9 mouse cellular contexts compared by ENCODE assay signal in genomic region chr13:29857436-29857835, GRCm38 (mm10). TPM values are rescaled to one million over a fixed set of nuclear protein-coding genes. Genes with fewer than 3 reads are reported as not detected.
DNase-seq lines count a peak whose midpoint lies in the region; ATAC-seq and TF ChIP-seq lines count a peak whose summit lies in the region.
"Had no signal": no experiment of that assay in that cellular context is flagged by ENCODE, and none has a peak within 500 bp of the region (broad histone marks: within the 10 kb centered on the region; RNA-seq: fewer than 3 reads in every experiment).

No protein-coding gene starts in this region.

- no peak for TF ChIP-seq POLR2A in cerebellum, adult 2 months (IDR thresholded peaks at IDR 0.05; ENCODE audit: borderline replicate concordance, insufficient read depth, low read length)

- no peaks in the 10 kb centered on the region for H3K36me3 ChIP-seq in heart, embryonic 11.5 days (ENCODE audit: control insufficient read depth, insufficient read depth, low read length)

- H3K27ac ChIP-seq in cerebellum, adult 2 months (ENCODE audit: insufficient read depth, low read length): no peak overlapping the region
- H3K27ac ChIP-seq in heart, embryonic 11.5 days (ENCODE audit: low read depth, low read length): no peak overlapping the region
- H3K27ac ChIP-seq: limb, embryonic 12.5 days had no signal

- no peak overlapping the region for H3K4me3 ChIP-seq in cerebellum, adult 2 months (replicated peaks; ENCODE audit: insufficient read depth, low read depth, low read length)
- H3K4me3 ChIP-seq in heart, embryonic 11.5 days (ENCODE audit: low read depth, low read length): no peak overlapping the region
- H3K4me3 ChIP-seq: limb, embryonic 12.5 days had no signal

- no peak for DNase-seq in cerebellum, postnatal 4 days (ENCODE audit: low spot score in 2 of 2)
- peak; percentile 73 for DNase-seq in A20 (ENCODE audit: low read depth, low spot score)
- DNase-seq in cerebellum, adult 2 months: peak; percentile 37 to 60
- DNase-seq in kidney, adult 8-10 months: peak; percentile 34 to 61
- peak; percentile 44 for DNase-seq in lung, postnatal 10 days
- peak; percentile 40 for DNase-seq in telencephalon, adult 2 months (ENCODE audit: low read depth, low spot score)

- H3K4me2 ChIP-seq in heart, embryonic 11.5 days: no peak overlapping the region
- H3K4me2 ChIP-seq: limb, embryonic 12.5 days had no signal

- peak; percentile 78 for ATAC-seq in cerebellum, adult (ENCODE audit: insufficient number of reproducible peaks, low FRiP score, low TSS enrichment)
- ATAC-seq in heart, embryonic 11.5 days (replicated peaks; ENCODE audit: insufficient number of reproducible peaks, low FRiP score, low TSS enrichment): peak; percentile 39

- WGBS in cerebellum, adult 2 months: 20% methylated on average over 4 of the region's 4 CpGs
- WGBS in heart, embryonic 11.5 days (ENCODE audit: insufficient replicate concordance): 15% methylated on average over 4 of the region's 4 CpGs

- peak; percentile 58; the same call in 1 of the 2 replicates for TF ChIP-seq CTCF in cerebellum, adult 2 months (IDR thresholded peaks at IDR 0.05; ENCODE audit: borderline replicate concordance, insufficient read depth, low read depth, low read length)

- H3K27me3 ChIP-seq in cerebellum, adult 2 months (ENCODE audit: control insufficient read depth, insufficient read depth, low read length): no peaks in the 10 kb centered on the region
- H3K27me3 ChIP-seq in heart, embryonic 11.5 days (ENCODE audit: control insufficient read depth, insufficient read depth, low read length): no peaks in the 10 kb centered on the region
- H3K27me3 ChIP-seq: limb, embryonic 12.5 days had no signal

- H3K9ac ChIP-seq in heart, embryonic 11.5 days (ENCODE audit: low read depth, low read length): no peak overlapping the region
- H3K9ac ChIP-seq: limb, embryonic 12.5 days had no signal

- no peaks in the 10 kb centered on the region for H3K9me3 ChIP-seq in heart, embryonic 11.5 days (replicated peaks; ENCODE audit: control insufficient read depth, low read length)
- H3K9me3 ChIP-seq: limb, embryonic 12.5 days had no signal

- no peaks in the 10 kb centered on the region for H3K4me1 ChIP-seq in cerebellum, adult 2 months (ENCODE audit: control insufficient read depth, insufficient read depth, low read length)
- no peaks in the 10 kb centered on the region for H3K4me1 ChIP-seq in heart, embryonic 11.5 days (ENCODE audit: control insufficient read depth, insufficient read depth, low read length)

RNA-seq across cellular contexts. Expression of gene Cdkal1, which starts 2.0 kb away (rescaled TPM):
- 10.3 and 11.1 TPM in 2 replicates for polyA plus RNA-seq in cerebellum, adult 2 months (2012; rRNA removed)
- 25.2 and 29.4 TPM in 2 replicates for polyA plus RNA-seq in heart, embryonic 11.5 days (2014; fragmentation: Nextera tagmentation; extraction: Ambion mirVana)

Comparison
In these comparisons a context has a peak if more than half of its experiments do, and no peak if none do; other contexts are left out.
1. DNase-seq: peak in A20 (single experiment), cerebellum, adult 2 months (2 of 2), kidney, adult 8-10 months (2 of 2), lung, postnatal 10 days (single experiment) and telencephalon, adult 2 months (single experiment); none in cerebellum, postnatal 4 days (0 of 2).